Mouse (Mus musculus) layer of hippocampus, adult 2 months (tissue): ENCODE data around the gene Tfip11. TPM values are rescaled to one million over a fixed set of nuclear protein-coding genes. Genes with fewer than 3 reads are reported as not detected.
"Not testable (repeated sequence)": the region's sequence is repeated elsewhere in the genome, so short reads cannot be mapped to it uniquely, and the experiment has no call there.

Source experiments
- DNase-seq, 2 experiments: peaks; one replicate each; pipeline ENCODE4 v3.0.0; 2022; ENCODE audit warnings: low spot score in 2 of 2
- H3K27ac ChIP-seq: fragments of 200-600 bp; 2 replicates; pipeline ENCODE4 v1.8.1; 2022
- H3K4me3 ChIP-seq: fragments of 200-600 bp; 2 replicates; pipeline ENCODE4 v1.8.1; 2022; ENCODE audit warnings: mild to moderate bottlenecking
- CTCF ChIP-seq: fragments of 200-600 bp; conservative IDR thresholded peaks from 2 replicates; pipeline ENCODE4 v1.8.1; 2022; ENCODE audit warnings: antibody characterized with exemption, mild to moderate bottlenecking, moderate library complexity
- total RNA-seq, 2 experiments: library from RNA; stranded (reverse); gene quantifications; 2 replicates each; pipeline ENCODE4 v1.2.3; 2021

Gene Tfip11
- total RNA-seq, 2 experiments from 2014 or later, result 40.6 to 40.8 TPM

GRCm38 (mm10) chr5:112316468-112316867 lies 9.7 kb upstream of the Tfip11 start:
- H3K27ac ChIP-seq, result no peak overlapping the region
- no peak overlapping the region for H3K4me3 ChIP-seq
- no peak for DNase-seq
- TF ChIP-seq CTCF, result no peak

GRCm38 (mm10) chr5:112317328-112317727 lies 8.8 kb upstream of the Tfip11 start:
- no peak for TF ChIP-seq CTCF
- H3K27ac ChIP-seq, result no peak overlapping the region
- DNase-seq, result no peak
- no peak overlapping the region for H3K4me3 ChIP-seq

DNA sequence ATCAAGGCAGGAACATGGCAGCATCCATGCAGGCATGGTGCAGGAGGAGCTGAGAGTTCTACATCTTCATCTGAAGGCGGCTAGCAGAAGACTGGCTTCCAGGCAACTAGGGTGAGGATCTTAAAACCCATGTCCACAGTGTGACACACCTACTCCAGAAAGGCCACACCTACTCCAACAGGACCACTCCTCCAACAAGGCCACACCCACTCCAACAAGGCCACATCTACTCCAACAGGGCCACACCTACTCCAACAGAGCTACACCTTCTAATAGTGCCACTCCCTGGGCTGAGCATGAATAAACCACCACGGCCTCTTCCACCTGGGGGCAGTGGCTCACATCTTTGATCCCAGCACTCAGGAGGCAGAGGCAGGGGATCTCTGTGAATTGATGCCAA lies 6.8 kb upstream of the Tfip11 start:
- not testable (repeated sequence) for H3K4me3 ChIP-seq, DNase-seq
- H3K27ac ChIP-seq, result peak overlapping the region; percentile 85

DNA sequence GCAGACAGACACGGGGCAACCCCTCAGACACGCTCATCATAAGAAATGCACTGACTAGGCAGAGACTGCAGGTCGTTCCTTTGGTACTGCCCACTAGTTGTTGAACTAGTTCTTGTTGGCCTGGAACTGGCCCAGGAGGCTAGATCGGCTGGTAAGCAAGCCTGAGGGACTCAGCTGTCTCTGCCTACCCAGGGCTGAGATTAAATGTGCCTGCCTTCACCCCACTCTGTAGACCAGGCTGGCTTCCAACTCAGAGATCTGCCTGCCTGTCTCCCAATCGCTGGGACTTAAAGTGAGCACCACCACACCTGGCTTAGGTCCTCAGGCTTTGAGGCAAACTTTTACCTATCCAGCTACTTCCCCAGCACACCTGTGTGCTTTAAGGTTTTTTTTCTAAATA lies 5.8 kb upstream of the Tfip11 start:
- peak overlapping the region; percentile 85 for H3K27ac ChIP-seq
- no peak for DNase-seq
- TF ChIP-seq CTCF, result no peak
- no peak overlapping the region for H3K4me3 ChIP-seq

DNA sequence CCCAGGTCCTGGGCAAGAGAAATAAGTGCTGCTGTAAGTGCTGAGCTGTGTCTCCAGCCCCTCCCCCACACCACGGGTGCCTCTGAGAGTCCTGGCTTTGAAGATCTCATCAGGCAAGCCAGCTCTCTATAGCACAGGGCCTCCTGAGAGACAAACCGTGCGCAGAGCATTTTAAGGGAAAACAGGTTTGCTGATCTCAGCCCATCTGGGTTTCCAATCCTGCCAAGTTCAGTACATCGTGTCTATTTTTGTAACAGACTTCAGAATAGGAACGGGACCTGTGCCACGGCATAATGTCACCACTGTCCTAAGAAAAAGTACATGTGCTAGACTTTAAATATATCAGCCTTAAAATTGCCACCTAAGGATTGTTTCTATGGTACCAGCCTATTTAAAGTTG lies 5.2 kb upstream of the Tfip11 start:
- no peak overlapping the region for H3K4me3 ChIP-seq
- peak; percentile 81 to 87 for DNase-seq
- peak overlapping the region; percentile 85 for H3K27ac ChIP-seq
- no peak for TF ChIP-seq CTCF

GRCm38 (mm10) chr5:112321376-112321775 lies 4.8 kb upstream of the Tfip11 start:
- peak overlapping the region; percentile 85 for H3K27ac ChIP-seq
- no peak for TF ChIP-seq CTCF
- no peak for DNase-seq
- no peak overlapping the region for H3K4me3 ChIP-seq

DNA sequence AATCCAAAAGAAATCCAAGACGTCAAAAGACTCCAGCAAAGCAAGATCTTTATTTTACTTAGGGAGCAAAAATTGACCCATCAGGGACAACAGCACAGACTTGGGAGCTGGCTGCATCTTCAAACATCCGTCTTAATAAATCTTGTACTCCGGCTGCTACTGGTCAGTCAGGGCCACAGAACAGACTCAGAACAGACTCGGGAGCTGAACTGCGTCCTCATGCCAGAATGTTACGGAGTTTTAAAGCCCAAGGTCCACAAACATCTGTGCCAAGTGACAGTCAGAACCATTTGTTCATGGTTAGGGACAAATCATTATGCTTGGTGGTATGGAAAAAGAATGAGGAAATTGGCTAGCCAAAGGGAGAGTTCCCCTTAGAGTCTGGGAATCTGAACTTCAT lies 2.9 kb upstream of the Tfip11 start:
- no peak for TF ChIP-seq CTCF
- Histone ChIP-seq H3K27ac (no peak overlapping the region), H3K4me3 (no peak overlapping the region)
- DNase-seq, result no peak

- Histone ChIP-seq H3K27ac (peak overlapping the region; percentile 95; the same call in 1 of the 2 replicates), H3K4me3 (no peak overlapping the region)
- DNase-seq, result no peak
- no peak for TF ChIP-seq CTCF
Observed at GRCm38 (mm10) chr5:112324637-112325545, 1.3 kb upstream of the Tfip11 start.

DNA sequence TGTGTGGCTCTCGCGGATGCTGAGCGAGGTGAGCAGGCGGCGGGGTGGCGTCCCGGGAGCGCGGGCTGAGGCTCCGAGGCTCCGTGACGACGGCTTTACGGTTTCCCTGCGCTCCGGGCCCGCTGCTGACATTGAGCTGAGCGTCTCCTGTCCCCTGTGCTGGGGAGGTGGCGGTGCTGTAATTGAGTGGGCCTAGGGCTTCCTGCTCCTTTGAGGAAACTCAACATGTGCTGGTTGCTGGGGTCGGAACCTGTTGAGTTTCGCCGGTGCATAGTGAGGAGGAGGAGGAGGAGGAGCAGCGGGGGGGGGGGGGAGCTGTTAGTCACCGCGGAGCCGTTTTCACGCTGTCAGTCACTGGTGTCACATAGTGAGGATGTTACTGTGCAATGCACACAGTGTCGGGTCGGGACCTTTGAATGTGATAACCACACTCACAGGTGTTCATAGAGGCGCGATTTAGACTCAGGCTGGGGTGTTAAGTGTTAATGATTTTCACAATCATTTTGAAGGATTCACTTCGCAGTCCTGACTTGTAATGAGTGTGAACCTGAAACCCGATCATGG lies 370 bp downstream of the Tfip11 start:
- TF ChIP-seq CTCF, result no peak
- Histone ChIP-seq H3K27ac (peak overlapping the region; percentile 95), H3K4me3 (peak overlapping the region; percentile 91)
- DNase-seq, result no peak

GRCm38 (mm10) chr5:112327854-112328253 lies 1.7 kb downstream of the Tfip11 start:
- Histone ChIP-seq H3K4me3 (no peak overlapping the region), H3K27ac (no peak overlapping the region)
- DNase-seq, result no peak
- TF ChIP-seq CTCF, result no peak

- DNase-seq, result no peak
- Histone ChIP-seq H3K27ac (no peak overlapping the region), H3K4me3 (no peak overlapping the region)
- no peak for TF ChIP-seq CTCF
Observed at GRCm38 (mm10) chr5:112329805-112330564, 3.8 kb downstream of the Tfip11 start.

- H3K4me3 ChIP-seq, result no peak overlapping the region
Observed at GRCm38 (mm10) chr5:112335473-112335872, 9.3 kb downstream of the Tfip11 start.

DNA sequence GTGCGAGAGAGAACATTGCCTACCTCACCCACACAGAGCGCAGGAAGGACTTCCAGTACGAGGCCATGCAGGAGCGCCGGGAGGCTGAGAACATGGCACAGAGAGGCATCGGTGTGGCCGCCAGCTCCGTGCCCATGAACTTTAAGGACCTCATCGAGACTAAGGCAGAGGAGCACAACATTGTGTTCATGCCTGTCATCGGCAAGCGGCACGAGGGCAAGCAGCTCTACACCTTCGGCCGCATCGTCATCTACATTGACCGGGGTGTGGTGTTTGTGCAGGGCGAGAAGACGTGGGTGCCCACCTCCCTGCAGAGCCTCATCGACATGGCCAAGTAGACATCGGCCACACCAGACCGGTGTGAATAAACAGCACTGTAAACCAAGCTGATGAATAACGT lies 10.8 kb downstream of the Tfip11 start:
- no peak for DNase-seq
- TF ChIP-seq CTCF, result no peak
- no peak overlapping the region for H3K4me3 ChIP-seq
- H3K27ac ChIP-seq, result no peak overlapping the region

More at GRCm38 (mm10) chr5:112335473-112335872, 9.3 kb downstream of the Tfip11 start:
- no peak overlapping the region for H3K27ac ChIP-seq
- TF ChIP-seq CTCF, result peak; percentile 77
- peak in 1 of 2 experiments; percentile 61 for DNase-seq

- no peak for DNase-seq
- peak; percentile 55 for TF ChIP-seq CTCF
- Histone ChIP-seq H3K4me3 (no peak overlapping the region), H3K27ac (no peak overlapping the region)
Observed at GRCm38 (mm10) chr5:112339215-112339614, 13.1 kb downstream of the Tfip11 start.
